Mouse (Mus musculus): ENCODE results near the gene Ahnak. TPM values are rescaled to one million over a fixed set of nuclear protein-coding genes. Genes with fewer than 3 reads are reported as not detected.

Gene Ahnak
- polyA plus RNA-seq, 1 experiment from 2014 or later = 103 TPM

DNA sequence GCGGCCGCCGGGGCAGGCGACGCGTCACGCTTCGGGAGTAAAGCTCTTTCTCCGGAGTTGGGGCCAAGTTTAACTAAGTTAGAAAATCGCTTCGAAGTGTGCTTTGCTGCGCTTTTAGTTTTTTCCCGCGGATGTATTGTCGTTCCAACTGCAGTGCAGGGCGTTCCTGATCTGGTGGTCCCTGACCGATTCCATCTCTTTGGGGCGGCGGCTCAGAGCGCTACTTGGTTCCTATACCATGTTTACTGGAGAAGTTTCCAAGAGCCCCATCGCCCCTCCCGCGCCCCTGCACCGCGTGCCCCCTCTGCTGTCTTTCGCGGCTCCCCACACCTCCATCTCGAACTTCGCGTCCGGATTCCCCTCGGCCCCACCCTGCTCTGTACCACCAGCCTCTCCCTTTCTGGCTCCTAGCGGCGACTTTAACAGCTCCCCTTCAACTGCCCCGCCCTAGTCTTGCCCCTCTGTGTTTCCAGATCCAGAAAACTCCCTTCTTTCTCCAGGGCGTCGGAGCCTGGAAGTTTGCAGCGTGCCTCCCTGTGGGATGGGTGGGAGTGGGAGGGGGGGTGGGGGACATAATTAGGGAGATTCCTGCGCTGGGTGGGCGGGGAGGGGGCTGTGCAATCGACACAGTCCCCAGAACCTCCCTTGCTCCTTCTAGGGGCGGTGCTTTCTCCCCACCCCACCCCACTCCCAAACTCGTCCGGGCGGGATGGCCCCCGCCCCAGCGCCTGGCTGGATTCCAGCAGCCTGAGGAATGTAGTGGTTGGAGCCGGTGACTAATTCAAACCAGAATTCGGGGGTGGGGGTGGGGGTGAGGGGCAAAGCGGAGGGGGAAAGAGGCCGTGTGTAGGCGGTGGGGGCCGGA, 715 bp downstream of the Ahnak start:
- Histone ChIP-seq H3K4me2 (replicated peaks; ENCODE audit: low read depth) (peak overlapping the region; percentile 76), H3K9ac (ENCODE audit: low read length) (peak overlapping the region; percentile 97), H3K9me3 (ENCODE audit: control insufficient read depth, low read length) (no peaks in the 10 kb centered on the region), H3K36me3 (ENCODE audit: control insufficient read depth, insufficient read depth, low read length) (no peaks in the 10 kb centered on the region), H3K27ac (replicated peaks) (peak overlapping the region; percentile 99), H3K27me3 (ENCODE audit: control insufficient read depth, insufficient read depth, low read length) (no peaks in the 10 kb centered on the region), H3K4me3 (ENCODE audit: low read depth, low read length) (peak overlapping the region; percentile 91), H3K4me1 (replicated peaks; ENCODE audit: control insufficient read depth, insufficient read depth) (peaks cover 25% of the 10 kb centered on the region)
- TF ChIP-seq EP300 (optimal IDR thresholded peaks at IDR 0.05) = no peak
- TF ChIP-seq CTCF (IDR thresholded peaks at IDR 0.05; ENCODE audit: low read depth) = peak; percentile 58
- peak; percentile 68 for ATAC-seq (ENCODE audit: low FRiP score, low TSS enrichment)
- DNase-seq (ENCODE audit: low spot score) = peak; percentile 90
- under 1% methylated on average over 51 of the region's 53 CpGs for WGBS

- WGBS = 8% methylated on average over 15 of the region's 15 CpGs
- peaks cover 24% of the 10 kb centered on the region for H3K4me1 ChIP-seq (replicated peaks; ENCODE audit: control insufficient read depth, insufficient read depth)
- H3K27ac ChIP-seq (replicated peaks) = peak overlapping the region; percentile 99
- no peak for TF ChIP-seq EP300 (optimal IDR thresholded peaks at IDR 0.05)
- TF ChIP-seq CTCF (IDR thresholded peaks at IDR 0.05; ENCODE audit: low read depth) = no peak
- H3K36me3 ChIP-seq (ENCODE audit: control insufficient read depth, insufficient read depth, low read length) = no peaks in the 10 kb centered on the region
- DNase-seq (ENCODE audit: low spot score) (no peak), ATAC-seq (ENCODE audit: low FRiP score, low TSS enrichment) (peak; percentile 43)
- H3K9ac ChIP-seq (ENCODE audit: low read length) = peak overlapping the region; percentile 97
- H3K9me3 ChIP-seq (ENCODE audit: control insufficient read depth, low read length) = no peaks in the 10 kb centered on the region
- no peaks in the 10 kb centered on the region for H3K27me3 ChIP-seq (ENCODE audit: control insufficient read depth, insufficient read depth, low read length)
- peak overlapping the region; percentile 76 for H3K4me2 ChIP-seq (replicated peaks; ENCODE audit: low read depth)
- H3K4me3 ChIP-seq (ENCODE audit: low read depth, low read length) = peak overlapping the region; percentile 91
Measured at GRCm38 (mm10) chr19:8990432-8991102, 1.5 kb downstream of the Ahnak start.

DNA sequence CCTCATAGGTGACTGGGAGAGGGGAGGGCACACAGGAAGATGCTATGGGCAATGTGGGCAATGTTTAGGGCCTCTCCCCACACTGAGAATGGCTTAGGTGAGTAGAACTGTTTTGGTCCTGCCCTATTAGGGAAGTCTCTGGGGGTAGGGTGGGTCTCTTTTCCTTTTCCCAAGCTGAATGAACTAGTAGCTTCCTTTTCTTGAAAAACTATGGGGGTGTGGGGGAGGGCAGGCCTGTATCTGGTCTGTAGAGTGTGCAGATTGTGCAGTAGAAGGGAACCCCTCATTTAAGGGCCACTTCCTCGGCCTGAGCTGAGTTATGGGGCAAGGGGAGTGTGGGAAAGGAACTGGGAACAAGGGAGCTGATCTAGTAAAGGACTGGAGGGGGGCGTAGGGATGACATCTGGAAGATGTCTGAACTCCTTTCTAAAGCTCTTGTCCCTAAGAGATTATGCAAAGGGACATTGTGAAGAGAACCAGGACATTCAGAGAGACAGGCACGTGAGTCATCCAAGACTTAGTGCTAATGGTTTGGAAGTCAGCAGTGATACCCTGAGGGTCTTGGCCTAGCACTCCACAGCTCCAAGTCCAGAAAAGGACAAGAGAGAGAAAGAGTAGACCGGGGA, 2.3 kb downstream of the Ahnak start:
- Histone ChIP-seq H3K27me3 (ENCODE audit: control insufficient read depth, insufficient read depth, low read length) (no peaks in the 10 kb centered on the region), H3K36me3 (ENCODE audit: control insufficient read depth, insufficient read depth, low read length) (no peaks in the 10 kb centered on the region), H3K27ac (replicated peaks) (peak overlapping the region; percentile 99), H3K4me1 (replicated peaks; ENCODE audit: control insufficient read depth, insufficient read depth) (peaks cover 24% of the 10 kb centered on the region), H3K9ac (ENCODE audit: low read length) (peak overlapping the region; percentile 97), H3K4me3 (ENCODE audit: low read depth, low read length) (peak overlapping the region; percentile 91), H3K4me2 (replicated peaks; ENCODE audit: low read depth) (peak overlapping the region; percentile 76), H3K9me3 (ENCODE audit: control insufficient read depth, low read length) (no peaks in the 10 kb centered on the region)
- no peak for TF ChIP-seq EP300 (optimal IDR thresholded peaks at IDR 0.05)
- no peak for TF ChIP-seq CTCF (IDR thresholded peaks at IDR 0.05; ENCODE audit: low read depth)
- DNase-seq (ENCODE audit: low spot score) (no peak), ATAC-seq (ENCODE audit: low FRiP score, low TSS enrichment) (no peak)
- WGBS = 33% methylated on average over 4 of the region's 4 CpGs

- H3K27me3 ChIP-seq (ENCODE audit: control insufficient read depth, insufficient read depth, low read length) = no peaks in the 10 kb centered on the region
- ATAC-seq (ENCODE audit: low FRiP score, low TSS enrichment) (no peak), DNase-seq (ENCODE audit: low spot score) (peak; percentile 42)
- H3K4me3 ChIP-seq (ENCODE audit: low read depth, low read length) = peak overlapping the region; percentile 91
- H3K4me2 ChIP-seq (replicated peaks; ENCODE audit: low read depth) = peak overlapping the region; percentile 76
- 32% methylated on average over 13 of the region's 13 CpGs for WGBS
- peak overlapping the region; percentile 97 for H3K9ac ChIP-seq (ENCODE audit: low read length)
- no peaks in the 10 kb centered on the region for H3K36me3 ChIP-seq (ENCODE audit: control insufficient read depth, insufficient read depth, low read length)
- TF ChIP-seq EP300 (optimal IDR thresholded peaks at IDR 0.05) = no peak
- TF ChIP-seq CTCF (IDR thresholded peaks at IDR 0.05; ENCODE audit: low read depth) = no peak
- peak overlapping the region; percentile 99 for H3K27ac ChIP-seq (replicated peaks)
- no peaks in the 10 kb centered on the region for H3K9me3 ChIP-seq (ENCODE audit: control insufficient read depth, low read length)
- peaks cover 31% of the 10 kb centered on the region for H3K4me1 ChIP-seq (replicated peaks; ENCODE audit: control insufficient read depth, insufficient read depth)
Measured at GRCm38 (mm10) chr19:8991871-8992735, 3.0 kb downstream of the Ahnak start.
